Mouse (Mus musculus) cerebellum, adult 11 months (tissue): ENCODE measurements around the gene Trabd.

ENCODE experiments used
- DNase-seq: peaks from one replicate; pipeline ENCODE4 v3.0.0; 2022

The Trabd gene

GRCm38 (mm10) chr15:89074613-89075477 is at the start of gene Trabd:
TSS of gene Trabd (plus strand) at chr15:89075124.
- DNase-seq: no peak

DNA sequence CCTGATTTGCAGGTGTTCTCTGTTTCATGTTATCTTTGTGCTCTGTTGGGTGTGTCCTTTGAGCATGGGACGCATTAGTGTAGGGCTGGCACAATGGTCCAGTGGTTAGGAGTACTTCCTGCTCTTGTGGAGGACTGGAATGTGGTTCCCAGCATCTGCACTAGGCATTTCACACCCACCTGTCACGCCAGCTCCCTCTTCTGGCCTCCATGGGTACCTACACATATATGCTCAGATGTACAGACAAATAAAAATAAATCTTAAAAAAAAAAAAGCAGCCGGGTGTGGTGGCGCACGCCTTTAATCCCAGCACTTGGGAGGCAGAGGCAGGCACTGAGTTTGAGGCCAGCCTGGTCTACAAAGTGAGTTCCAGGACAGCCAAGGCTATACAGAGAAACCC is 30.5 kb upstream of the Trabd start:
- no peak for DNase-seq

- DNase-seq: no peak
These were observed 28.6 kb upstream of the Trabd start for GRCm38 (mm10) chr15:89046356-89046755.

DNA sequence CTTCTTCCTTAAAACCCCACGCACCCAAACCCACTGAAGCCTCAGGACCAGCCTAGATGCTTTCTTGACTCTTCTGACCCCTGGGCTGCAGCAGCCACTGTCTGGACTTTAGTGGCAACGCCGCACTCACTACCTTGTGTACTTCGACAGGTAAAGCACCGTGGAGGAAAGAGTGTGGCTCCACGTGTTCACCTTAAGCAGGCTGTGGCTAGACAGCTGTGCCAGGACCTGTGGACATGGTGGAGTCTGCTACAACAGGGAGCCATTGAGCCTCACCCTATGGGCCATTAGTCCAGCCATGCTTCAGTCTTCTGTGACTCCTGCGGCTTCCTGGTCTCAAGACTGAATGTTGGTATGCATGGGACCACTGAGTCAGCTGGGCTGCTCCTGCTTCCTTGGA is 20.3 kb upstream of the Trabd start:
- no peak for DNase-seq

DNA sequence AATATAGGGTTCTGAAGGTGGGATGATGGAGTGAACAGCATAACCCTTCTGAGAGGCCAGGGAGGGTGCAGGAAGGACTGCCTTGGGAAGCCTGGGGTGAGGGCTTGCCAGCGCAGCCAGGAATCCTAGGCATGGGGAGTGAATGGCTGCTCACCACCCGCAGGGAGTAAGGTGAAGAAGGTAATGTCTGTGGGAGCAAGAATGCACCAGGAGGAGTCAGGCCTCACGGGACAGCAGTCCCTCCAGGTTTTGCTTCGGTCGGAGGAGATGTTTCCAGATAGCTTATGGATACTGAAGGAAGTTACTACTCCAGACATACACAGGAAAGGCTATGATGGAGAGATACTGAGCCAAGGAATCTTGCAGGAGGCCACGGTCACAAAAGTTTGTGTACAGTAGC is 16.2 kb upstream of the Trabd start:
- peak; percentile 25 for DNase-seq

GRCm38 (mm10) chr15:89059161-89059931 is 15.6 kb upstream of the Trabd start, which contains the start of gene Panx2:
TSS of gene Panx2 (plus strand) at chr15:89059734.
- DNase-seq: peak; percentile 67

- peak; percentile 62 for DNase-seq
These were observed 14.8 kb upstream of the Trabd start for GRCm38 (mm10) chr15:89060032-89060681.

- peak; percentile 29 for DNase-seq
These were observed 14.0 kb upstream of the Trabd start for GRCm38 (mm10) chr15:89060811-89061460.

GRCm38 (mm10) chr15:89061761-89062517 is 13.0 kb upstream of the Trabd start:
- DNase-seq: peak; percentile 16

GRCm38 (mm10) chr15:89062518-89062910 is 12.4 kb upstream of the Trabd start:
- peak; percentile 24 for DNase-seq

DNA sequence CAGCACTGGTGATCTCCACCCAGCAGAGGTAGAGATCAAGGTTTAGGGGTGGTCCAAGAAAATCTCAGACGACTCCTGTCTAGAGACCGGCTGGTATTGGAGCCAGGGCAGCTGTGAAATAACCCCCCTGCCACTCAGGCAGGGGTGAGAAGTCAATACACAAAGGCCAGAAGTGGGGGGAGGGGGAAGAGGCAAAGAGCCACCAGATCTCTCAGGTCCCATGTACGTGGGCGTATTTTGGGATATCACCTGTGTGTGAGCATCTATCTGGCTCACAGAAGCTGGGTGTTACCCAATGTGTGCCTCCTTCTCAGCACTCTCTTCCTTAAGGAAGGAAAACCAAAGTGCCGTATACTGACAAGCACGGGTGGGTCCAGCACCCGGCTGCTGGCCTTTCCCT is 11.9 kb upstream of the Trabd start:
- DNase-seq: peak; percentile 39

DNA sequence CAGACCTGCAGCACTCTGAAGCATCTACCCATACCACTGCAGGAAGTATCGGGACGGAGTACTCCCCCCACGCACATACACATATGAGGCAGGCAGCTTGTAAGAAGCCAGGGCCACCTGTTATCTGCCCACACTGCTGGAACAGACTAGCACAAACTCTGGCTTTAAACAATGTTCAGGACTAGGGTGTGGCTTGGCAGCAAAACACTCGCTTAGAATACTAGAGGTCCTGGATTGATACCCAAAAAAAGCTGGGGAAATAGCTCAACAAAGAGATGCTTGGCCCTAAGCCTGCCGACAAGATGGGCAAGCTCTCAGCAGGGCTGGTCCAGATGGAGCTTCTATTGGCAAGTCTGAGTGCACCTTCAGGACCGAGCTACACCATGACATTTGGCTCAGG is 11.4 kb upstream of the Trabd start:
- DNase-seq: peak; percentile 77

- DNase-seq: peak; percentile 26
These were observed 10.0 kb upstream of the Trabd start for GRCm38 (mm10) chr15:89064891-89065290.

DNA sequence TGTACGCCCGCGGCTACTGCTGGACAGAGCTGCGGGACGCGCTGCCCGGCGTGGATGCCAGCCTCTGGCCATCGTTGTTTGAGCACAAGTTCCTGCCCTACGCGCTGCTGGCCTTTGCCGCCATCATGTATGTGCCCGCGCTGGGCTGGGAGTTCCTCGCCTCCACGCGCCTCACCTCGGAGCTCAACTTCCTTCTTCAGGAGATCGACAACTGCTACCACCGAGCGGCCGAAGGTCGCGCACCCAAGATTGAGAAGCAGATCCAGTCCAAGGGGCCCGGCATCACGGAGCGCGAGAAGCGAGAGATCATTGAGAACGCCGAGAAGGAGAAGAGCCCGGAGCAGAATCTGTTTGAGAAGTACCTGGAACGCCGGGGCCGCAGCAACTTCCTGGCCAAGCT is 7.3 kb upstream of the Trabd start:
- DNase-seq: no peak

DNA sequence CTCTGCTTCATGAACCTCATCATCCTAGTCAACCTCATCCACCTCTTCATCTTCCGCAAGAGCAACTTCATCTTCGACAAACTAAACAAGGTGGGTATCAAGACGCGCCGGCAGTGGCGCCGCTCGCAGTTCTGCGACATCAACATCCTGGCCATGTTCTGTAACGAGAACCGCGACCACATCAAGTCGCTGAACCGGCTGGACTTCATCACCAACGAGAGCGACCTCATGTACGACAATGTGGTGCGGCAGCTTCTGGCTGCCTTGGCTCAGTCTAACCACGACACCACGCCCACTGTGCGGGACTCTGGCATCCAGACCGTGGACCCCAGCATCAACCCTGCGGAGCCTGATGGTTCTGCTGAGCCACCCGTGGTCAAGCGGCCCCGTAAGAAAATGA is 6.7 kb upstream of the Trabd start:
- peak; percentile 18 for DNase-seq

DNA sequence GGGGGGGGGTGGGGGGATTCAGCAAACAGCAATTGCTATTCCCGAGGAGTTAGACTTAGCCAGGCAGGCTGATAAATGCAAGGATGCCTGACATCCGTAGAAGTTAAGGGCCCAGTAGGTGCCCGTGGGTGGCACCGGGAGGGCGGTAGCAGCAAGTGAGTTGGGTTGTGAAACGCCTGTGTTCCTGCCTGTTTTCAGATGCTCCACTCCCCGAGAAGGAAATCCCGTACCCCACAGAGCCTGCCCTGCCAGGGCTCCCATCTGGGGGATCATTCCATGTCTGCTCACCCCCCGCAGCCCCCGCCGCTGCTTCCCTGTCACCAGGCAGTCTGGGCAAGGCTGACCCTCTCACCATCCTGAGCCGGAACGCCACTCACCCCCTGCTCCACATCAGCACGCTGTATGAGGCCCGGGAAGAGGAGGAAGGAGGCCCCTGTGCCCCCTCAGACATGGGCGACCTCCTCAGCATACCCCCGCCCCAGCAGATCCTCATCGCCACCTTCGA is 5.5 kb upstream of the Trabd start:
- peak; percentile 16 for DNase-seq

DNA sequence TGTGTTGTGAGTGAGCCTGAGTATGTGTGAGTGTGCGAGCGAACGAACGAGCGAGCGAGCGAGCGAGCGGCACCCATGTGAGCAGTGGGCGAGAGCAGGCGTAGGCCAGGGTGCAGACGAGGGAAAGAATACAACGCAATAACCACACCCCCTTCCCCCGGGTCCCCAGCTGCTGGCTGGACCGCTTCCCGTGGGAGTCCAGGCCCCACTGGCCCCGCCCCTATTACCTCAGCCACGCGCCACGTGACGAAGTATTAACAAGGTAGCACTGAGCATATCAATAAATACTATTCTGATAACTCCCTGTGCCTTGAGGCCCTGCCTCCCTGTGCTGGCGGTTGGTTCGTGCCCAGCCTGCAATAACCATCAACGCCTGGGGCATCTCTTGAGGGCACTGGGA is 4.3 kb upstream of the Trabd start:
- peak; percentile 29 for DNase-seq

- DNase-seq: no peak
These were observed 826 bp upstream of the Trabd start for GRCm38 (mm10) chr15:89073993-89074603.

DNA sequence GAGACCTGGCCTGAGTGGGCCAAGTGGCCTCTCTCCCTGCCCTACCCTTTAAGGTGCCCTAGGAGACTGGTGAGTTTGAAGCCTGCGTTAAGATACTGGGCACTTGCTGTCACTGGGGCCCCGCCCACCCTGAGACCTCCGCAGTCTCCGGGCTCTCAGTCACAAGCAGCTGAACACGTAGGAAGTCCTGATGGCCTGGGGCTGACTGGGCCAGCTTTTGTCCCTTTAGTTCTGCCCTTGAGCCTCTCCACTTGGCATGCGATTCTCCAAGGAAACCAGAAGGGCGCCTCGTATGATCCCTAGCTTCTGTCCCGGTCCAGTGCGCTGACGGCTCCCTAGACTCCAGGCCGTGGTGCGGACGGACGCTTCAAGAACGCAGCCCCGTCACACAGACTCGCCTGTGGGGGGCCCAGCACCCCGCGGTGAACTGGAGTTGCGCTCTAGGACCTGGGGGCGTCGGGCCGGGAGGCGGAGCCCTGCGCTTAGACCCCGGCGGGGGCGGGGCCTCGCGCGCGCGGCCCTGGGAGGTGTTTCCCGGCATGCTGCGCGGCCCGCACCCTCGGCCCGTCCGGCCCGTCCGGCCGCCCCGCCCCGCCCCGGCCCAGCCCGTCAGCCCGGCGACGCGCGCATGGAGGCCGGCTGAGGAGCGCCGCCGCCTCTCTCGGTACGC is 689 bp downstream of the Trabd start:
- DNase-seq: peak; percentile 87

DNA sequence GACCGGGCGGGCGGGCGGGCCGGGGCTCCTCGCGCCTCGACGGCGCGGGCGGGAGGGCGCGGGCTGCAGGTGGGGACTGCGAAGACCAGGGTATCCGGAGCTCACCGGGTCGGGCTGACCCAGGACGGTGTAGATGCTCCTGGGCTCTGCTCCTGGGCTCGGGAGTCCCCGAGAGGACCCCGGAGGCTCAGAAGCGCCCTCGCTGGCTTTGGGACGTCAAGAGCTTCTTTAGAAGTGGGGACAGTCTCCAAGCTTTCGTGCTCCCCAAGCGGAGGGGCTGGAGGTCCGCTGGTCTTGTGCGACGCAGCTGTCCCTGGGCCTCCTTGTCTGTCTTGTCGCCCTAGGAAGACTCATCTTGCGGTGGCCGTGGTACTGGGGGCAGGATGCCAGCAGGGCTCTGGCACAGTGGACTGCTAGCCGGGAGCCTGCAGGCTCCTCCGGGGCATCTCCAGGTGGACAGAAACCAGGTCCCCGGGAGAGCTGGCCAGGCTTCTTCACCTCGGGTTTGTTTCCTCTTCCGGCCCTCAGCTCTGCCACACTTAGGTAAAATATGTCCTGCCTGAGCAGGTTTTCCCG is 1.3 kb downstream of the Trabd start:
- DNase-seq: peak; percentile 78
